Mouse (Mus musculus) CH12.LX (cell line): ENCODE data around the gene Eif4h.

ENCODE experiments used
- CTCF ChIP-seq, 2 experiments: IDR thresholded peaks in 1 of 2; conservative IDR thresholded peaks in 1 of 2; 2 replicates each; pipeline ENCODE4 v1.5.1; 2011 to 2012; ENCODE audit warnings: low read depth in 2 of 2, low read length in 2 of 2, improper control_type of control experiment in 1 of 2, inconsistent platforms in 1 of 2, mild to moderate bottlenecking in 1 of 2, moderate library complexity in 1 of 2
- EP300 ChIP-seq: IDR thresholded peaks from 2 replicates; pipeline ENCODE4 v1.6.1; 2011; ENCODE audit warnings: low read length, improper control_type of control experiment
- ETS1 ChIP-seq: conservative IDR thresholded peaks from 2 replicates; pipeline ENCODE4 v1.6.1; 2012; ENCODE audit warnings: low read depth, mild to moderate bottlenecking, inconsistent platforms, low read length, improper control_type of control experiment, moderate library complexity
- MAX ChIP-seq: IDR thresholded peaks from 2 replicates; pipeline ENCODE4 v1.6.1; 2011; ENCODE audit warnings: low read length, improper control_type of control experiment
- POLR2A ChIP-seq: IDR thresholded peaks from 2 replicates; pipeline ENCODE4 v1.6.1; 2011; ENCODE audit warnings: low read depth, mild to moderate bottlenecking, improper control_type of control experiment, low read length
- TBP ChIP-seq: conservative IDR thresholded peaks from 2 replicates; pipeline ENCODE4 v1.6.1; 2011; ENCODE audit warnings: low read depth, low read length, improper control_type of control experiment

DNA sequence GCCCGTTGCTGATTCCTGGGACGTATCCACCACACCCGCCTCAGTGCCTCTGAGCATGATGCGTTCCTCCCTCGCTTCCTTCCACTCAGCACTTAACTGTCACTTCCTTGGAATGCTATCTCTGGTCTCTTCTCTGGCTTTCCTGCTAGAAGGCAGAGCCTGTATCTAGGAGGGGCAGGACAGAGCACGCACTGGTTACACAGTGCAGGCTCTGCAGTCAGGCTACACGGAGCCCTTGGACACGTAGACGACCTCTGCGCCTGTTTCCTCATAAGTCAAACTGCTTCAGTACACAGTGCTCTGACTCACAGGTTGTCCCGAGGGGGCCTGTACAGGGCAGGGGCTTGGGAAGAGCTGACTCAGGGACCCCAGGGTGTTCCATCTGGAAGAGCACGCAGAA is 40.9 kb upstream of the Eif4h start:
- no peak for TF ChIP-seq POLR2A
- no peak for TF ChIP-seq EP300
- no peak for TF ChIP-seq ETS1
- no peak for TF ChIP-seq TBP
- TF ChIP-seq MAX, result no peak
- TF ChIP-seq CTCF (conservative IDR thresholded peaks at IDR 0.05 in 1 of 2, IDR thresholded peaks at IDR 0.05 in 1 of 2; ENCODE audit: low read depth in 2 of 2, low read length in 2 of 2), result no peak
